Mouse (Mus musculus): ENCODE measurements at regions not wholly inside any gene's neighbourhood (a gene's known extent, or its start where the extent isn't known, plus 50 kb on each side); places are given as distances from the start of the nearest gene placed in this dataset.
A peak's percentile ranks its signal among the peaks of the same experiment; 100 is the strongest.

DNA sequence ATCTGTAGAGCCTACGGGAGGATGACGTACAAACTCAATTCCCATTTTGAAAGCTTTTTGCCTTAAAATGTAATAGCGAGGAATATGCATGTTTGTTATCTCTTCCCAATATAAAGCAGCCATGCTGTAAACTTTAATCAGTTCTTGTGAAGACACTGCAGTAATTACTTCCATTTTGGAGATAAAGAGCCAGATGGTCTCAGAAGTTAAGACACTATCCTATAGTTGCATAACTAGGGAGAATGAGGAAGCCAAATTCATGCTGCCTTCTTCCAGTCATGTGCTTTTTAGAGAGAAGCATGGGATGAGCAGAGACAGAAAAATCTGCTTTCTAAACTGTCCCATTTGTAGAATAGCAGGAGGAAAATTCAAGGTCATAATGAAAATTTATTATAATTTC is 504.0 kb downstream of the Nuf2 start:
- 91% methylated on average over 3 of the region's 3 CpGs for WGBS
- no peak overlapping the region for H3K4me3 ChIP-seq

DNA sequence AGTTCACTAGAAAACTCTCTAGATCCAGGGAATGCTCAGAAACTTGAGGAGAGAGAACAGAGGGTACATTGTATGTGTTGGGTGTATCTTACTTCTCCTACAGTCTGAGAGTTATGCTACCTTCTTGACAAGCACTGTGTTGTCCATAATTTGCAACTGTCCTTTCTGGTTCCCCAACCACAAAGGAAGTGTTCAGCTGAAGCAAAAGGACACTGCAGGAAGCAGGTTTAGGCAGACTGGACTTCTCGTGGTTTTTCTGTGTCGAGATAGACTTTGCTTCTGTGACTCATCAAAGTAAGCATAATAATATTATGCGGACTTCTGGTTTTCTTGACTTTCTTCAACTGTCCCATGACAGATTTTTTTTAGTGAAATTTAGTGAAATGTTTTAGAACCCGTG is 506.7 kb downstream of the Nuf2 start:
- no peak overlapping the region for H3K9ac ChIP-seq
- H3K4me3 ChIP-seq = no peak overlapping the region
- no peak for ATAC-seq (ENCODE audit: low read depth)
- H3K4me1 ChIP-seq (replicated peaks) = no peaks in the 10 kb centered on the region
- no peaks in the 10 kb centered on the region for H3K9me3 ChIP-seq
- WGBS = 87% methylated on average over 4 of the region's 4 CpGs
- no peak overlapping the region for H3K27ac ChIP-seq (replicated peaks)
- H3K4me2 ChIP-seq = no peak overlapping the region
- H3K36me3 ChIP-seq = no peaks in the 10 kb centered on the region
- no peaks in the 10 kb centered on the region for H3K27me3 ChIP-seq

More for the DNA sequence above, 504.0 kb downstream of the Nuf2 start:
- Histone ChIP-seq H3K36me3 (no peaks in the 10 kb centered on the region), H3K9me3 (no peaks in the 10 kb centered on the region), H3K9ac (no peak overlapping the region), H3K4me1 (replicated peaks) (no peaks in the 10 kb centered on the region), H3K27ac (replicated peaks) (no peak overlapping the region), H3K27me3 (no peaks in the 10 kb centered on the region), H3K4me2 (no peak overlapping the region)
- ATAC-seq (ENCODE audit: low read depth) = no peak

GRCm38 (mm10) chr1:168991506-168992244 is 539.6 kb downstream of the Nuf2 start:
- Histone ChIP-seq H3K9ac (no peak overlapping the region), H3K4me3 (no peak overlapping the region), H3K27ac (replicated peaks) (peak overlapping the region; percentile 71), H3K9me3 (no peaks in the 10 kb centered on the region), H3K27me3 (no peaks in the 10 kb centered on the region), H3K36me3 (no peaks in the 10 kb centered on the region), H3K4me1 (replicated peaks) (peaks cover 14% of the 10 kb centered on the region), H3K4me2 (no peak overlapping the region)
- no peak for ATAC-seq (ENCODE audit: low read depth)
- WGBS = 54% methylated on average over 14 of the region's 14 CpGs

DNA sequence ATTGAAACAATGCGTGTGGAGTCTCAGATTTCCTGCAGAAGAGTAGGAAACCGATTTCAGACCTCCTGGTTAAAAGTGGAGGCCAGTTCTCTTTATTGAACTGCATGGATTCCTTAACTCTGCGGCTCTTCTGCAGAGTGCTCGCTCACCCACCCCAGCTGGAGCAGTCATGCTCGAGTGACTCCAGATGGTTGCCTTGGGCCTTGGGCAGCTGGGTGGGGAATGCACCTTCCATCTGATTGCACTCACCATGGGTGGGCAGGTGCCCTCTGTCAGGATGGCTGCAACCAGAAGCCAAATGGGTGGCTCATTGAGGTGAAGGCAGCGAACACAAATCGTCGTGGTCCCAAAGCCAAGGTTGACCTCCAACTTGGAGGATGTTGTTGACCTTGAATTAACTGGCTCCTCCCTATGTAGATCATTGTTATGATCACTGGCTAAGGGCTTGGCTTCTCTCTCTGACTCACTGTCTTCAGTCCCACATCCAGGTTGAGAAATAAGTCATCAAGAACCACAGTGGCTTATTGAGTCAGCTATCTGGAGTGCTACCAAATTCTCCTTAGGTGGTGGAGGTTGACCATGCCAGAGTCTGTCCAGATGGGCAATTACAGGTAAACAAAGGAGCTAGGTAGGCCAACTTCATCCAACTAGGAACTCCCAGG is 543.1 kb upstream of the Pbx1 start:
- no peaks in the 10 kb centered on the region for H3K36me3 ChIP-seq
- no peak for ATAC-seq (ENCODE audit: low read depth)
- no peaks in the 10 kb centered on the region for H3K27me3 ChIP-seq
- no peak overlapping the region for H3K4me3 ChIP-seq
- H3K27ac ChIP-seq (replicated peaks) = no peak overlapping the region
- H3K4me2 ChIP-seq = no peak overlapping the region
- 81% methylated on average over 8 of the region's 8 CpGs for WGBS
- no peak overlapping the region for H3K9ac ChIP-seq
- no peaks in the 10 kb centered on the region; the same call in 1 of the 2 replicates for H3K9me3 ChIP-seq
- no peaks in the 10 kb centered on the region for H3K4me1 ChIP-seq (replicated peaks)

DNA sequence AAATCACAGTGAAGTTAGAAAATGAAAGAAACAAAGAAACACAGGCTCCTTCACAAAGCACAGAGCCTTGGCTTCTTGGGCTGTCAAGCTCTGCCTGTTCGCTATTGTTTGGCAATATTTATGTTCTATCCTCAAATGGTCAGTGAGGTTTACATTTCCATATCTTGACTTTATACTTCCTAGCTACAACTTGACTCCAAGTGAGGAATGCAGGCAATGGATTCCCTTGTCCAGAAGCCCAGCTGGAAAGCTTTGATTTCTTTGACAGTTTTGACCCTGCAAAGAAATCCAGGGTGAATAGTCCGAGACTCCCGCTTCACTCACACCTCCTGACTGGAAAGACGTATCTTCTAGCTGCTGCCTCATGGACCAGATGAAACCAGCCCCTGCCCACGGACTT is 537.3 kb upstream of the Pbx1 start:
- no peak overlapping the region for H3K4me3 ChIP-seq
- no peaks in the 10 kb centered on the region for H3K27me3 ChIP-seq
- no peak for ATAC-seq (ENCODE audit: low read depth)
- no peaks in the 10 kb centered on the region for H3K36me3 ChIP-seq
- no peak overlapping the region for H3K4me2 ChIP-seq
- WGBS = 5% methylated on average over 5 of the region's 5 CpGs
- no peak overlapping the region for H3K9ac ChIP-seq
- H3K9me3 ChIP-seq = no peaks in the 10 kb centered on the region; the same call in 1 of the 2 replicates
- H3K27ac ChIP-seq (replicated peaks) = no peak overlapping the region
- peaks cover 12% of the 10 kb centered on the region for H3K4me1 ChIP-seq (replicated peaks)

DNA sequence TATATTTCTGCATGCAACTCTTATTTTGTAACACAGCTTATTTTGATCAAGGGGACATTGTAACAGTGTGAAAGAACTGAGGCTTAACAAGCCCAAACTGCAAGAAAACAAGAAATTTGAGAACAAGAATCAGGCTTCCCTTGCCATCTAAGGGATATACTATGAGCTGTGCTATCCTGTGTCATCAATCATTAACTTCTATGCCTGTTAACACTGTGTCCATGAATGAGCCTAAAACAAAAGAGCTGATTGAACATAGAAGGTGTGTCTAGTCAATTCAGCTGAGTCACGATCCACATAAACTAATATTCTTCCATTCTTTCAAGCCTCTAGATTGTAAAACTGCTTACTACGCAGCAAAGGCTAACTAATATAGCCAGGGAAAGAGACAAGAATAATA is 535.3 kb upstream of the Pbx1 start:
- 62% methylated on average over 2 of the region's 2 CpGs for WGBS
- Histone ChIP-seq H3K4me2 (no peak overlapping the region), H3K9ac (no peak overlapping the region), H3K4me1 (replicated peaks) (peaks cover 16% of the 10 kb centered on the region), H3K9me3 (no peaks in the 10 kb centered on the region; the same call in 1 of the 2 replicates), H3K27ac (replicated peaks) (no peak overlapping the region), H3K4me3 (no peak overlapping the region), H3K27me3 (no peaks in the 10 kb centered on the region), H3K36me3 (no peaks in the 10 kb centered on the region)
- no peak for ATAC-seq (ENCODE audit: low read depth)

DNA sequence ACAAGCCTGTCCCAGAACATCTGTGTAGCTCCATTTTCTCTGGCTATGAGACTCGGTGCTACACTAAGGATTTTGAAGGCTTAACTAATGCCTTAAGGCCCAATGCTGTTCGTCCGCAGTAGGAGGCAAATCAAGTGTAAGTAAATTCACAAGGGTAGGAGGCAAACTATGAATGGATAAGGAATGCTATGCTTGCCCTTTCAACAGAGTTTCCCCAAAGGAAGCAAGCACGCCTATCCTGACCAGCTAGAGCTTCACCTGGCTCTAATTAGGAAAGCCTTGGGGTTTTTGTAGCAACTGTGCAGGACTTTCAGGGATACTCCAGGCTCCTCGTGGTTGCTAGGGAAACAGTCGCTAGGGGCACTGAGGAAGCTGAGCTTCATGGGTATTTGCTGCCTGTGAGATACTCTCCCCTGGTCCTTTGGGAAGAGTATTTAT is 532.4 kb upstream of the Pbx1 start:
- peaks cover 13% of the 10 kb centered on the region for H3K4me1 ChIP-seq (replicated peaks)
- no peaks in the 10 kb centered on the region for H3K9me3 ChIP-seq
- no peak overlapping the region for H3K9ac ChIP-seq
- no peaks in the 10 kb centered on the region for H3K36me3 ChIP-seq
- no peak overlapping the region for H3K27ac ChIP-seq (replicated peaks)
- WGBS = 18% methylated on average over 6 of the region's 6 CpGs
- no peak overlapping the region for H3K4me3 ChIP-seq
- ATAC-seq (ENCODE audit: low read depth) = no peak
- H3K27me3 ChIP-seq = no peaks in the 10 kb centered on the region
- H3K4me2 ChIP-seq = no peak overlapping the region

GRCm38 (mm10) chr1:168950947-168951346 is 518.9 kb upstream of the Pbx1 start:
- no peaks in the 10 kb centered on the region for H3K36me3 ChIP-seq
- H3K4me3 ChIP-seq = no peak overlapping the region
- peaks cover 5% of the 10 kb centered on the region; the same call in 1 of the 2 replicates for H3K9me3 ChIP-seq
- H3K27ac ChIP-seq (replicated peaks) = no peak overlapping the region
- no peaks in the 10 kb centered on the region for H3K27me3 ChIP-seq
- no peak overlapping the region for H3K9ac ChIP-seq
- H3K4me2 ChIP-seq = no peak overlapping the region
- H3K4me1 ChIP-seq (replicated peaks) = no peaks in the 10 kb centered on the region
- ATAC-seq (ENCODE audit: low read depth) = no peak

DNA sequence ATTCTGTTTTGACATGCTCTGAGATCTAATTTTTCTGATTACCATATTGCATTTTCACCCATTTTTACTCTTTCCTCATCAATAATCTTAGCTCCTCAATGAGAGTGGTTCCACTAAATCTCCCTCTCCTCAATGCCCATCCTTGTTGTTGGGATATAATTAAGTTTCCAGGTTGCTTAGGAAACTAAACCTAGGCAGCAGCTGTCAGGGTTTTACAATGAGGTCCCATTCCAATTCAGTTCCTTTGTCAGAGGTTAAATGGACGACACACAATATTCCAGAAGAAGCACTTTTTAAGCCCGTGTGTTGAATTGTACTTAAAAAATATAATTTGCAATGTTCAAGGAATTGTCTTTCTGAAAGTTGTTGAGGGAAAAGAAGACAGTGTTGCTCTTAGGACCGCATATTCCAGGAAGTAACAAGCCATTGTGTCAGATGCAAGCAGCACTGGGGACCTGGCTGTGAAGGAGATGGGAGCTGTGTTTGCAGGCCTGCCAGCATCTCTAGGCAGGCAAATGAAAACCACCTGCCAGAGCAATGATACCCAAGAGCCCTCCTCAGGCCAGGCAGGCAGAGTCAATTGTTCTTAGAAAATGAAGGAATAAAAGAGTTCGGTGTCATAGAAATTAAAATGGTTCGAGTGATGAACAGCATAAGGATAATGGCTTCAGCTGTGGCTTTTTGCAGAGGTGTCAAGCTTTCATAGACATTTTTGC is 492.2 kb upstream of the Pbx1 start:
- Histone ChIP-seq H3K27ac (replicated peaks) (no peak overlapping the region), H3K9me3 (no peaks in the 10 kb centered on the region), H3K4me2 (no peak overlapping the region), H3K4me1 (replicated peaks) (0 out of 2 replicates have a peak, but pooled peaks cover 7% of the 10 kb centered on the region), H3K4me3 (no peak overlapping the region), H3K27me3 (no peaks in the 10 kb centered on the region), H3K9ac (no peak overlapping the region), H3K36me3 (no peaks in the 10 kb centered on the region)
- no peak for ATAC-seq (ENCODE audit: low read depth)
- 35% methylated on average over 5 of the region's 5 CpGs for WGBS

DNA sequence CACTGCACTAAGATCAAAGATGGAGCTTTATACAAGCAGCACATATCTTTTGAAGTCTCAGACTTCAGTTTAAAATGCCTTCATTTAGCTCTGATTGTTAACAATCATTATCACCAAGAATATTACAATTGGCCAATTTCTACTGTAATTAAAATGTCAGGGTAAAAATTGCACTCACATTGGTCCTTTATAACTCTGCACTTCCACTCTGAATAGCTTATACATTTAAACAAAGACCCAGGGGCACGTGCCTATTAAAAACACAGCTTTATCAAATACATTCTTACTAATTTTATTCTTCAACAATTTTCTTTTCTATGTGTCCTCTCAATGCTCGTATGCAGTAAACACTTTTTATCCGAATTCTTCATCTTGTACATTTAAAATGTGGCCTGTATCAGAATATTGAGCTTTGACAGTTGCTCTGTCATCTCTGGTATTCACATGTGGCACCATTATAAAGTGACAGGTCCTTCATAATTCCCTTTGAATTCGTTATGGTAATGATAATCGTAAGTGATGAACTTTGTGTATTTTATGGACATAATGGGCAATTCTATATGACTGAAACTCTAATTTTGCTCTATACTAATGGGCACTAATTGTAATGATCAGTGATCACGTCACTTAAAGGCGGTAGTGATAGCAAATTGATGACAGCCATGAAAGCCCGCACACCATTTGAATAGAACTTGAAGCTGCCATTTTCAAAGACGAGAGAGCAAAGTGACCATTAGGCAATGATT is 486.4 kb upstream of the Pbx1 start:
- no peak for ATAC-seq (ENCODE audit: low read depth)
- Histone ChIP-seq H3K4me3 (no peak overlapping the region), H3K36me3 (no peaks in the 10 kb centered on the region), H3K4me2 (no peak overlapping the region), H3K27ac (replicated peaks) (no peak overlapping the region), H3K27me3 (no peaks in the 10 kb centered on the region), H3K9me3 (no peaks in the 10 kb centered on the region), H3K4me1 (replicated peaks) (no peaks in the 10 kb centered on the region), H3K9ac (no peak overlapping the region)
- 86% methylated on average over 9 of the region's 9 CpGs for WGBS

- Histone ChIP-seq H3K36me3 (no peaks in the 10 kb centered on the region), H3K27ac (replicated peaks) (no peak overlapping the region; the same call in 1 of the 2 replicates), H3K4me3 (no peak overlapping the region), H3K4me1 (replicated peaks) (peaks cover 12% of the 10 kb centered on the region), H3K27me3 (peaks cover 6% of the 10 kb centered on the region; the same call in 1 of the 2 replicates), H3K9ac (no peak overlapping the region), H3K9me3 (no peaks in the 10 kb centered on the region), H3K4me2 (no peak overlapping the region)
- peak; percentile 90 for ATAC-seq (ENCODE audit: low read depth)
- WGBS = 18% methylated on average over 4 of the region's 4 CpGs
Observed at GRCm38 (mm10) chr1:168908684-168909175, 476.7 kb upstream of the Pbx1 start.

Measured in neural tube, embryonic 13.5 days (tissue).